Mouse (Mus musculus) cerebellum, adult 11 months (tissue): ENCODE data around the gene Lrp1.

ENCODE experiments used
- DNase-seq: peaks from one replicate; pipeline ENCODE4 v3.0.0; 2022

The Lrp1 gene

GRCm38 (mm10) chr10:127546505-127546904, 74.4 kb downstream of the Lrp1 start:
- no peak for DNase-seq

- DNase-seq, result no peak
Measured at GRCm38 (mm10) chr10:127544375-127544774, 76.6 kb downstream of the Lrp1 start.

GRCm38 (mm10) chr10:127543916-127544315, 77.0 kb downstream of the Lrp1 start:
- DNase-seq, result no peak

GRCm38 (mm10) chr10:127542720-127543119, 78.2 kb downstream of the Lrp1 start:
- no peak for DNase-seq

GRCm38 (mm10) chr10:127542084-127542483, 78.9 kb downstream of the Lrp1 start:
- DNase-seq, result peak; percentile 60

- no peak for DNase-seq
Measured at GRCm38 (mm10) chr10:127541510-127541909, 79.4 kb downstream of the Lrp1 start.

- DNase-seq, result peak; percentile 84
Measured at GRCm38 (mm10) chr10:127537854-127538583, 82.9 kb downstream of the Lrp1 start.

GRCm38 (mm10) chr10:127536586-127537314, 84.2 kb downstream of the Lrp1 start:
- no peak for DNase-seq

- DNase-seq, result no peak
Measured at GRCm38 (mm10) chr10:127534929-127535384, 86.0 kb downstream of the Lrp1 start.

GRCm38 (mm10) chr10:127534036-127534928, 86.7 kb downstream of the Lrp1 start, which contains the start of gene Nxph4:
Gene Nxph4 (minus strand): TSS chr10:127534559.
- DNase-seq, result no peak

GRCm38 (mm10) chr10:127531548-127531947, 89.4 kb downstream of the Lrp1 start:
- DNase-seq, result no peak

GRCm38 (mm10) chr10:127530945-127531344, 90.0 kb downstream of the Lrp1 start:
- no peak for DNase-seq

GRCm38 (mm10) chr10:127527481-127527880, 93.5 kb downstream of the Lrp1 start:
- DNase-seq, result no peak

- peak; percentile 68 for DNase-seq
Measured at GRCm38 (mm10) chr10:127526681-127527080, 94.3 kb downstream of the Lrp1 start.

- DNase-seq, result no peak
Measured at GRCm38 (mm10) chr10:127526048-127526447, 94.9 kb downstream of the Lrp1 start.

GRCm38 (mm10) chr10:127524646-127525255, 96.2 kb downstream of the Lrp1 start:
- no peak for DNase-seq

- DNase-seq, result peak; percentile 85
Measured at GRCm38 (mm10) chr10:127522088-127522581, 98.8 kb downstream of the Lrp1 start, which contains the start of gene Shmt2. Gene Shmt2 (minus strand): TSS chr10:127522444.

- no peak for DNase-seq
Measured at GRCm38 (mm10) chr10:127521611-127522080, 99.3 kb downstream of the Lrp1 start.

GRCm38 (mm10) chr10:127520714-127521357, 100.1 kb downstream of the Lrp1 start:
- no peak for DNase-seq

GRCm38 (mm10) chr10:127519903-127520713, 100.8 kb downstream of the Lrp1 start:
- DNase-seq, result no peak
